Mouse (Mus musculus): ENCODE measurements at regions not wholly inside any gene's neighbourhood (a gene's known extent, or its start where the extent isn't known, plus 50 kb on each side); places are given as distances from the start of the nearest gene placed in this dataset.
A peak's percentile ranks its signal among the peaks of the same experiment; 100 is the strongest.

DNA sequence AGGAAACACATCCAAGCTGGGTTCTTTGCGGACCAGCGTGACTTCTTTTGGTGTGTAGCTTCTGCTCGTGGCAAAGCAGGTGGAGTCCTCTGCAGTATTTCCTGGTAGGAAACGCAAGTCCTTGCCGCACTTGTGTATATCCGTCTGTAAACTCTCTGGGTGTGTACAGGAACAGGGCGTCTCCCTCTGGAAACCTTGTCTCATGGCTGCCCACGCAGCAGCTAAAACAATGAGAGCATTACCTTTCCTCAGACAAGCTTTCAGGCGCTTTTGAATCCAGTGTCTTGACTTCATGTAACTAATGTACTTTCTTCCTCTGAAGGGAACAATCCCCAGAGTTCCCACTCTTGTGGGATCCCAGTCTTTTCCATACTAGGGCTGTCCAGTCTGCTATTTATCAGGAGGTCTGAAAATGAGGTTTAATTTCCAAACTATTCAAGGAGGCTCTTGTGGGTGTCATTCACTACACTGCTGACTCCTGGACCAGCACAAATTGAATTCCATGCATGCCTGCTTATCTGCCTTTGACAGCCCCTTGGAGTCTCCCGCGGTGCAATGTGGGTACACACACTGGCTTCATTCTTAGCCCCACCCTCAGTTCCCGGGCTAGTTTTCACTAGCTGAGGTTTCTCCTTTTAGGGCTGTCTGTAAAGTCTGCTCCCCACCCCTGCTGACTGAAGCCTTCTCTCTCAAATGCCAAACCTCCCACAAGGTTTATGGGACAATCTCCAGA is 161.6 kb upstream of the Anxa10 start:
- peak; percentile 76 for DNase-seq

DNA sequence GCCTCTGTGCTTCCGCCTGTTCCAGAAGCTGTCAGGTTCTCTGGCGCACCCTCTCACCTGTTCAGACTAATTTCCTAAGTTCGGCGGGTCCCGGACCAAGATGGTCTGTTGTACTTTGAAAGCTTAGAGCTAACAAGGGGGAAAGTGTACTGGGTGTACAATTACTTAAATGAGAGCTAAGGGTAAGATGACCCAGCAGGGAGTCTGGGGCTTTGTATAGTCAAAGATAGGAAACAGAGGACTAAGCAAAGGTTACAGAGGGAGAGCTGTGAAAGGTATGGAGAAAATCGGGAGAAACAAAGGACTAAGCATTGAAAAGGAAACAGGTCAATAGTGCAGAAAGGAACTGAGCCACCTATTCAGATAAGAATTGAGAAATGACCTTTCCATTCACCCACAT is 127.6 kb upstream of the Anxa10 start:
- DNase-seq, result no peak
